Mouse (Mus musculus) hindbrain, embryonic 12.5 days (tissue): ENCODE results near the gene Kctd15. TPM values are rescaled to one million over a fixed set of nuclear protein-coding genes. Genes with fewer than 3 reads are reported as not detected.
A peak's percentile ranks its signal among the peaks of the same experiment; 100 is the strongest.

Experiments used
- ATAC-seq: fragments of 200-750 bp; cut with Nextera tagmentation; 2 replicates; pipeline ENCODE4 v1.8.0; 2017; ENCODE audit warnings: moderate TSS enrichment; ENCODE audit not compliant: low FRiP score
- H3K27ac ChIP-seq: fragments of 300-500 bp; sonication (generic); 2 replicates; pipeline ENCODE4 v1.5.1; 2016; ENCODE audit warnings: mild to moderate bottlenecking
- H3K27me3 ChIP-seq: fragments of 300-500 bp; sonication (generic); 2 replicates; pipeline ENCODE4 v1.6.1; 2016; ENCODE audit warnings: mild to moderate bottlenecking
- H3K36me3 ChIP-seq: fragments of 300-500 bp; sonication (generic); 2 replicates; pipeline ENCODE4 v1.6.1; 2016; ENCODE audit warnings: mild to moderate bottlenecking
- H3K4me1 ChIP-seq: fragments of 300-500 bp; sonication (generic); 2 replicates; pipeline ENCODE4 v1.6.1; 2016
- H3K4me2 ChIP-seq: fragments of 300-500 bp; sonication (generic); replicated peaks from 2 replicates; pipeline ENCODE4 v1.6.1; 2016; ENCODE audit warnings: mild to moderate bottlenecking
- H3K4me3 ChIP-seq: fragments of 300-500 bp; sonication (generic); 2 replicates; pipeline ENCODE4 v1.5.1; 2016; ENCODE audit warnings: mild to moderate bottlenecking
- H3K9ac ChIP-seq: fragments of 300-500 bp; sonication (generic); 2 replicates; pipeline ENCODE4 v1.6.1; 2016; ENCODE audit warnings: mild to moderate bottlenecking, moderate library complexity
- H3K9me3 ChIP-seq: fragments of 300-500 bp; sonication (generic); replicated peaks from 2 replicates; pipeline ENCODE4 v1.6.1; 2016; ENCODE audit warnings: mild to moderate bottlenecking
- WGBS: fragments of 180-500 bp; shearing (Covaris S2); methylation state at CpG from one replicate; pipeline ENCODE4 v1.1.7; 2016; 5-methylcytosine and 5-hydroxymethylcytosine counted together
- polyA plus RNA-seq: library from polyadenylated mRNA; unstranded; fragments of >200 nt; fragmentation: Nextera tagmentation; extraction: Ambion mirVana; gene quantifications from 2 replicates; pipeline ENCODE4 v1.2.1, GENCODE M21; 2016

Gene Kctd15
- polyA plus RNA-seq, 1 experiment from 2014 or later = 42.1 TPM

DNA sequence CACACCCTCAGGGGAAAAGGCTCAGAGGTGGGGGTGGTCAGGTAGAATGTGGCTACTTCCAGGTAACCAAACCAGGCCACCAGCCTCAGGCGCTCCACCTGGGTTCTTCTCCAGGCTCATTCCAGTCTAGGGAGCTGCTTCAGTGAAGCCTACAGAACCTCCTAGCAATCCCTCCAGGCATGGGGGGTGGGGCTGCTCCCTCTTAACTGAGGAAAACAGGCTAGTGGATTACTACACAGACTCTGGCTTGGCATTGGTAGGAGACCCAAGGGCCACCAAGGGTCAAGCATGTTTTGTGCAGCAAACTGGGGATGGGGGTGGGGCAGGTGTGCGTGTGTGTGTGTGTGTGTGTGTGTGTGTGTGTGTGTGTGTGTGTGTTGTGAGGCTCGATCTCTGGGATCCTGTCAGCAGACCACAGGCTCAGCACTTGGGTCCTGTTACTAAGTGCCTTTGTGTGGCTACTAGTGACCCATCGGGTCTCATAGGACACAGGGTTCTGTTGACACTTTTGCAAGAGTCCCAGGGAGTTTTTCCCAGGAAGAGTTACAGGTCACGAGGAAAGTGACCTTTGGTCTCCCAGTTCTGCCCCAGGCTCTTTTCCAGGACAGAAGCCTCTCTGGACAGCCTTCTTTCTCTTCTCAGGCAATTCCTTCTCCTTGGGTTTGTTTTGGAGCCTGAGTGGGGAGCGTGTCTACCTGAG is 3.0 kb upstream of the Kctd15 start:
- no peak for ATAC-seq
- Histone ChIP-seq H3K4me3 (no peak overlapping the region), H3K4me2 (no peak overlapping the region), H3K9ac (no peak overlapping the region), H3K4me1 (peaks cover 13% of the 10 kb centered on the region), H3K36me3 (no peaks in the 10 kb centered on the region), H3K9me3 (no peaks in the 10 kb centered on the region), H3K27me3 (no peaks in the 10 kb centered on the region), H3K27ac (no peak overlapping the region)
- WGBS = 72% methylated on average over 6 of the region's 6 CpGs

DNA sequence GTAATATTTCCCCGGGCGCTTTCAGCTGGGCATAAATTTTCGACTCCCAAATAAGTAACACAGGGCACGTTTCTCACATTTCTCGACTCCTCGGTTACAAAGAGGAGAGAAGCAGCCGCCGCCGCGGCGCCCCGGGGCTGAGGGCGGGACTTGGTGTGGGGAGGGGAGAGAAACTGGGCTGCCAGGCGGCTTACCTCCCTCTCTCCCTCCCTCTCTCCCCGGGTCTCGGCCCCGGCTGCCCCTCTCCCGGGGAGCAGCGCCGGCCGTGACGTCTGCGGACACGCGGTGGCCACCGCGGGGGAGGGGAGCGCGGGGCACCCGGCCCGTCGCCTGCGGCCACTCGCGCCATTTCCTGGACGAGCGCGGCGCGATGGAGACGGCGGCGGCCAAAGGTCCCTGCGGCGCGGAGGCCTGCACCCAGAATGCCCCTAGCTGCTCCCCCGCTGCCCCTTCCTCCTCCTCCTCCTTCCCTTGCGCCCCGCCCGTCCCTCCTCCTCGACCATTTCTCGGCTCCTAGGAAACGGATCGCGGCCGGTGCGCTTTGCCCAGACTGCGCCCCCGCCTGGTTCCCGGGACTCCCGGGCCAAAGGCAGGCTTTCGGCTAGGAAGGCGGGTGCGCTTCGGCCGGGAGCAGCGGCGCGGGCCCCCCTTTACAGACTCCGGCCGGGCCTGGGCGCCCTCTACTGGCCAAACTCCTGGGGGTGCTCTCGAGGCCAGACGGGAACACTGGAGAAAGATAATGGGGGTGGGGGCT is 1.3 kb downstream of the Kctd15 start:
- H3K4me3 ChIP-seq = peak overlapping the region; percentile 91
- peak overlapping the region; percentile 100 for H3K27ac ChIP-seq
- H3K36me3 ChIP-seq = peaks cover 4% of the 10 kb centered on the region; the same call in 1 of the 2 replicates
- H3K4me1 ChIP-seq = peaks cover 28% of the 10 kb centered on the region
- no peaks in the 10 kb centered on the region for H3K27me3 ChIP-seq
- under 1% methylated on average over 55 of the region's 74 CpGs for WGBS
- H3K4me2 ChIP-seq = peak overlapping the region; percentile 82
- peak; percentile 78 for ATAC-seq
- peak overlapping the region; percentile 97 for H3K9ac ChIP-seq
- H3K9me3 ChIP-seq = no peaks in the 10 kb centered on the region

DNA sequence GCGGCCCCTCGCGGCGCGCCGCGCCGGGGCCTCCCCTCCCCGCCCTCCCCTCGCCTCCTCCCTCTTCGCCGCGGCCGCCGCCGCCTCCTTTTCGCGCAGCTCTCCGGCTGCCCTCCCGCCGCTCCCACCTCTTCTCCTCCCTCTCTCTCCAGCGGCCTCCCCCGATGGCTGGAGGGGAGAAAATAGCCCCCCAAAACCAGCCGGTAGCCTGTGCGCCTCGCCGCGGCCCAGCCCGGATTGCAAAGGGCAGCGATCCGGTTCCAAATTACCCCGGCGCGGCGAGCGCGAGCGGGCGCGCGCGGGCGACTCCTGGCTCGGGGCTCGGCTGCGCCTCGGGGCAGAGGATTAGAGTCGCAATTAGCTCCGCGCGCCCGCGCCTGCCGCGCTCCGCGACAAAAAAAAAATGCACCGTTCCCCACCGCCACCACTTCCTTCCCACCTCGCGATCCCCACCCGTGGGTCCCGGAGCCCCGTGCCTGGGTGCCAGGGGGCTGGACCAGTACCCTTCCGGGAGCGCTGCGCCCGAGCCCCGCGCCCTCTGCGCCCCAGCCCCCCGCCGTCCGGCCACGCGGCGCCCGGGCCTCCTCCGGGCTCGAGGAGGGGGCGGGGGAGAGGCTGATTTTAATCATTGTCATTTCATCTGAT is 2.0 kb downstream of the Kctd15 start:
- Histone ChIP-seq H3K9me3 (no peaks in the 10 kb centered on the region), H3K36me3 (peaks cover 8% of the 10 kb centered on the region), H3K27ac (peak overlapping the region; percentile 100), H3K9ac (peak overlapping the region; percentile 97), H3K27me3 (no peaks in the 10 kb centered on the region), H3K4me1 (peaks cover 34% of the 10 kb centered on the region), H3K4me3 (peak overlapping the region; percentile 91), H3K4me2 (peak overlapping the region; percentile 82)
- ATAC-seq = peak; percentile 43
- WGBS = under 1% methylated on average over 56 of the region's 81 CpGs

DNA sequence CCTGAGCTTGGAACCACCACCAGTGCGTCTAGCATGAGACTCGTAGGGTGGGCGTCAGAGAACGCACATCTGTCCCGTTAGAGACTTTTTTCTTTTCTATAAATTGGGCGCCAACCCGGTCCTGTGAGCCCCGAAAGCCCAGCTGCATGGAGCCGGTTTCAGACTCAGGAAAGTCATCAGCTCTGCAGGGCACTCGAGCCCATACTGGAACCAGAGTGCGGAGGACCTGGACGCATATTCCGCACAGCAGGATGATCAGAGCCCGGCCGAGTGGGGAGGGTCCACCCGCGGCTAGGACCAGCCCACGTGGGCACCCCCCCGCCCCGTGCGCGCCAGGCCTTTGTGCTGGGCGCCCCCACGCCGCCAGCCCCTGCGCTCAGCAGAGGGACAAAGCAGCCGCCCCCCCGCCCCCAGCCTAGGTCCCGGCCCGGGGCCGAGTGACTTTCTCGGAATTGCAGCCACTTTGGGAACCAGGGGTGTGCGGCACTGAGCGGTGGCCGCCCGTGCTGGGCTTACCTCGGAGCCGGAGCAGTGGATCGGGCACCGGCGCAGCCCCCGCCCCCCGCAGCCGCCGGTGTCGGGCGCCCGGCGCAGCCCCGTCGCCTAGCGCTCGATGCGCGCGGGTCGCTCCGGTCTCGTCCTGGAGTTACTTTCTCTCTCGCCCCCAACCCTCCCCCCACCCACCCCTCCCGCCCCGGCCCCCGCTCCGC is 2.6 kb downstream of the Kctd15 start:
- peak overlapping the region; percentile 100 for H3K27ac ChIP-seq
- peaks cover 14% of the 10 kb centered on the region for H3K36me3 ChIP-seq
- H3K4me3 ChIP-seq = peak overlapping the region; percentile 91
- 2% methylated on average over 40 of the region's 64 CpGs for WGBS
- H3K9me3 ChIP-seq = no peaks in the 10 kb centered on the region
- ATAC-seq = peak; percentile 50
- no peaks in the 10 kb centered on the region for H3K27me3 ChIP-seq
- peak overlapping the region; percentile 97 for H3K9ac ChIP-seq
- H3K4me1 ChIP-seq = peaks cover 36% of the 10 kb centered on the region
- H3K4me2 ChIP-seq = peak overlapping the region; percentile 82

DNA sequence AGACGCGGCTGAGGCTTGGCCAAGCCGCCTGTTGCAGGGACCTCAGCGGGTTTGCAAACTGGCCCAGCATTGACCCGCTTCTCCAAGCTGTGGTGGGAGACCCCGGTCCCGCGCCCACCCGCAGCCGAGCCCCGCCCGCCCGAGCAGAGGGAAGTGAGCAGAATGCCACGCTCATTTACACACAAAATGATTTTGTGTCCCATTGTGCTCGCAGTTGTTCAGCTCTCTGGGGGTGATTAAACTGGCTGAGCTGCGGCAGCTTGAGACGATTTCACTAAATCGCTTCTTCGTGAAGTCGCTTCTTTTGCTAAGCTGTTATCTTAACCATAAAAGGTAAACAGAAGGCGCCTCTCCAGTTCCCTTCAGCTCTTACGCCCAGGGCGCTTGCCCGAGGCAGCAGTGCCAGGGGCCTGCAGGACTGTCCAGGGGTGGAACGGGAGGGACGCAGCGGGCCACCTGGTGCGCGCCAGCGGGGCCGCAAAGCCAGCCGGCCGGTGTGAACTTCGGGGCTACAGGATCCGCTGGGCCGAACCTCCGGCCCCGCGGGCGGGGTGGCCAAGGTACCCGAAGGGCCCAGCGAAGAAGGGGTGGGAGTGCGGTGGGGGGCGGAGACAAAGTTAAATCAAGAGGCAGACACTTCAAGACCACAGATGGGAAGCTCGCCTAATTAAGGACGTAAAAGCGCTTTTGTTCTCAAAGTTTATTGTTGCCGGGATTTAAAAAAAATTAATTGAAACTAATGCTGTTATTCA is 3.6 kb downstream of the Kctd15 start:
- H3K4me3 ChIP-seq = peak overlapping the region; percentile 91
- H3K4me1 ChIP-seq = peaks cover 42% of the 10 kb centered on the region
- 1% methylated on average over 48 of the region's 48 CpGs for WGBS
- H3K36me3 ChIP-seq = peaks cover 24% of the 10 kb centered on the region
- ATAC-seq = no peak
- no peaks in the 10 kb centered on the region for H3K9me3 ChIP-seq
- H3K9ac ChIP-seq = peak overlapping the region; percentile 97
- no peaks in the 10 kb centered on the region for H3K27me3 ChIP-seq
- H3K27ac ChIP-seq = peak overlapping the region; percentile 100
- H3K4me2 ChIP-seq = peak overlapping the region; percentile 82

DNA sequence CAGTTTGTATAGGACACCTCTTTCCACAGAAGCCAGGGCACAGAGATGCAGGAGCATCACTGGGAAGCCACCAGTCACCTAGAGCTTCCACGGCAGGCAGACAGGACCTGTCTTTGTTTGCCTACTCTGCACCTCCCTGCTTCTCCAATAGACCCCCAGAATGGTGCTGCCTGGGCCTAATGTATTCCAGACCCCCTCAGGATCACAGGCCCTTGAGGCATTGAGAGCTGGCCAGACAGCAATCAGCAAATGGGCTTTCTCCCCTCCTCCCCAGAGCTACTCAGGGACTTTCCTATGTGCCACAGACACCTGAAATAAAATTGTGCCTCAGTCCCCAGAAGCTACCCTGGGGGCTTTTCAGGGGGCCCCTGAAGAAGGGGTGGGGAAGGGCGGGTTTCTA is 5.2 kb downstream of the Kctd15 start:
- H3K27me3 ChIP-seq = no peaks in the 10 kb centered on the region
- WGBS = 41% methylated on average over 2 of the region's 2 CpGs
- peak overlapping the region; percentile 100 for H3K27ac ChIP-seq
- peak overlapping the region; percentile 91 for H3K4me3 ChIP-seq
- peak overlapping the region; percentile 97 for H3K9ac ChIP-seq
- peaks cover 44% of the 10 kb centered on the region for H3K4me1 ChIP-seq
- H3K36me3 ChIP-seq = peaks cover 39% of the 10 kb centered on the region
- no peaks in the 10 kb centered on the region for H3K9me3 ChIP-seq
- no peak for ATAC-seq
- H3K4me2 ChIP-seq = peak overlapping the region; percentile 82

DNA sequence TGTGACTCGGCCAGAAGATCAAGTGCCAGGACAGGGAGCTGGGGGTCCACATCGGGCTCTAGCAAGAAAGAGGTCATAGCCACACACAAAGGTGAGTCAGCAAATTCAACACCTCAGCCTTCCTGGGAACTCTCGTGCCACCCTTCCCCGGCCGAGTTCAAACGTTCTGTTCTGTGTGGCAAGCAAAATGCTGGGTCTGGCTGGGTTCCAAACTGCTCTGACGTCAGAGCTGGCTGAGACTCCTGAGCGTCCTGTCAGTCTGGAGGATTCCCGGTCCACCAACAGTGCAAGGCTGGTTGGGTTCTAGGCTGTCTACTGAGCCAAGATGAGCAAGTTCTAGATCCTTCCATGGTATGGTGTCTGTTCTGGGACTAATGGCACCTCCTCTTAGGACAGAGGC is 9.5 kb downstream of the Kctd15 start:
- Histone ChIP-seq H3K4me1 (peaks cover 60% of the 10 kb centered on the region), H3K9ac (no peak overlapping the region), H3K4me3 (no peak overlapping the region), H3K9me3 (no peaks in the 10 kb centered on the region), H3K27me3 (no peaks in the 10 kb centered on the region), H3K27ac (no peak overlapping the region), H3K36me3 (peaks cover 81% of the 10 kb centered on the region), H3K4me2 (no peak overlapping the region)
- ATAC-seq = no peak
- 84% methylated on average over 9 of the region's 9 CpGs for WGBS

DNA sequence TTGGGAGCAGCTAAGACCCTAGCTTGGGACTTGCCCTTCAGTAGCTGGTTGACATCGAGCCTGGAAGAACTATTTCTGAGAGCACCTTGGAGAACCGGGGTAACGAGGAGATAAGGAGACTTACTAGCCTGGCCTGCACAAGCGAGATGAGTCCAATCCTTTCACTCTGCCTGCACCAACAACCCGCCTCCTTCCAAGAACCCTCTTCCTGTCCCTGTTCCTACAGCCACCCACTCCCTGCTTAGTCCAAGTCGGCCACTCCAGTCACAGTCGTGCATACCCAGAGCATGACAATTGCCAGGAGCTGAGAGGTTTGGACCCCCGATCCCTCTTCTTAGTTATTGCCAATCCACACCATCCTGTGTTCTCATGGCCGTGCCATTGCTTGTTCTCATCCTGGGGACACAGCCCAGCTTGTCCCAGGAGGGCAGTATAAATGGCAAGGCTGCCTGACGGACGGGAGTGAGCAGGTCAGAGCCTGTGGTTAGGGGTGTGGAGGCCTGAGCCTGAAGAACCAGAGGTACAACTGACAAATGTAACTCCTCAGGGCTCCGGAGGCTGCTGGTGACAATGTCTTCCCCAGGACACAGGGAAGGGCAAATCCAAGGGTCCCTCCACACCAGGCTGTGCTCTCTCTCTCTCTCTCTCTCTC is 10.3 kb downstream of the Kctd15 start:
- Histone ChIP-seq H3K27me3 (no peaks in the 10 kb centered on the region), H3K9ac (no peak overlapping the region), H3K4me3 (no peak overlapping the region), H3K36me3 (peaks cover 89% of the 10 kb centered on the region), H3K27ac (no peak overlapping the region), H3K9me3 (no peaks in the 10 kb centered on the region), H3K4me1 (peaks cover 52% of the 10 kb centered on the region), H3K4me2 (no peak overlapping the region)
- 88% methylated on average over 12 of the region's 12 CpGs for WGBS
- no peak for ATAC-seq

DNA sequence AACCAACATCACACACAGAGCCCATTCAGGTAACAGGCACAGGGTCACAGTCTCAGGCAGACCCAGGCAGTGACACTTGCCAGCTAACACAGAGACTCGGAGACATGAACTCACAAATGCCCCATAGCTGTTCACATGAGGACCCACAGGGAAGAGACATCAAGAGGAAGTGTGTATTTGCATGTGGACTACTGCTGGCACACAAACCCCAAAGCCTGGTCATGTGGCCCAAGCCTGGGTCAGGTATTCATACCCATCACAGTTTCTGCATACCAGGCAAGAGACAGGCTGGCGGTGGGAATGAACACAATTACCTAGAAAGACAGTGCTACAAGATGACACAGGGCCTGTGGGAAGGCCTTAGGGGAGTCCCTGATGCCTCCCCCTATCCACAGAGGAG is 10.9 kb downstream of the Kctd15 start:
- H3K9ac ChIP-seq = no peak overlapping the region
- H3K9me3 ChIP-seq = no peaks in the 10 kb centered on the region
- peaks cover 94% of the 10 kb centered on the region for H3K36me3 ChIP-seq
- no peak overlapping the region for H3K4me3 ChIP-seq
- ATAC-seq = no peak
- peaks cover 45% of the 10 kb centered on the region for H3K4me1 ChIP-seq
- H3K27me3 ChIP-seq = no peaks in the 10 kb centered on the region
- H3K4me2 ChIP-seq = no peak overlapping the region
- WGBS = 87% methylated on average over 2 of the region's 2 CpGs
- no peak overlapping the region for H3K27ac ChIP-seq

DNA sequence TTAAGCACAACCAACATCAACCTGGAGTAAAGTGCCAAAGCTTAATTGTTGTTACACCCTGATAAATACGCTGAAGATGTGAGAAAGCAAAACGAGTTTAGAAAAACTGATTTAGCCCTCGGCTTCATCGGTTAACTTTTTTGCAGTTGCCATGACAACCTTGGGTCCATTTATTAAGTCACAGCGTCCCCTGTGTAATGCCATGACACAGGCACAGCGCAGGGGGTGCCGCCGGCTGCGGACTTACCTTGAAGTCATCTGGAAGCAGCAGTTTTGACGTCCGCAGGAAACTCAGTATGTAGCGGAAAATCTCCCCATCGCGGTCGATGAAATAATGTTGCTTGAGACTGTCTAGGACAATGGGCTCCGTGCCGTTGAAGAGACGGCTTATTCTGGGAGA is 11.9 kb downstream of the Kctd15 start:
- H3K27me3 ChIP-seq = no peaks in the 10 kb centered on the region
- peaks cover 98% of the 10 kb centered on the region for H3K36me3 ChIP-seq
- H3K27ac ChIP-seq = 0 out of 2 replicates have a peak overlapping the region, but pooled peaks have one; percentile 12
- H3K9me3 ChIP-seq = no peaks in the 10 kb centered on the region
- ATAC-seq = no peak
- H3K4me1 ChIP-seq = peaks cover 39% of the 10 kb centered on the region
- no peak overlapping the region for H3K4me3 ChIP-seq
- whole genome bisulfite sequencing = 77% methylated on average over 18 of the region's 18 CpGs
- H3K4me2 ChIP-seq = no peak overlapping the region
- H3K9ac ChIP-seq = no peak overlapping the region

DNA sequence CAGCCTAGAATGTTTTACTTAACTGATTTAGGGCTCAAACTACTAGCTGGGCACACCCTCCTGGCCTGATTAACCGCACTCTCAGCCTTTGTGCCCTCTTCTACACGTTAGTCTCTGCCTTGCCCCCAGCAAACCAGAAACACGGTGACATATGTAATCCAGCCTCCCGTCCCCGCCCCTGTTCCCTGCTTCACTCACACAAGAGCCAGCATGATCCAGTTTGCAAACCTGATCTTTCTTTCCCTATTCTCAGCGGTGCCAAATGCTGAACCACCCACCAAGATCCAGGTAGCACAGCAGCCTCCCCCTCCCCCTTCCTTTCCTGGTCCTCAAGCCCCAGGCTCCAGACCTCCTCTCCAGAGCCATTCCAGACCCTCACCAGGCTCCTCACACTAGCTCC is 13.2 kb downstream of the Kctd15 start:
- Histone ChIP-seq H3K9me3 (no peaks in the 10 kb centered on the region), H3K27ac (no peak overlapping the region), H3K27me3 (no peaks in the 10 kb centered on the region), H3K36me3 (peaks cover 98% of the 10 kb centered on the region), H3K4me2 (no peak overlapping the region), H3K9ac (no peak overlapping the region), H3K4me1 (peaks cover 36% of the 10 kb centered on the region), H3K4me3 (no peak overlapping the region)
- ATAC-seq = no peak
- 75% methylated on average over 6 of the region's 6 CpGs for WGBS
